ENCODE assay signal across 25 mouse cellular contexts in the genomic region with DNA sequence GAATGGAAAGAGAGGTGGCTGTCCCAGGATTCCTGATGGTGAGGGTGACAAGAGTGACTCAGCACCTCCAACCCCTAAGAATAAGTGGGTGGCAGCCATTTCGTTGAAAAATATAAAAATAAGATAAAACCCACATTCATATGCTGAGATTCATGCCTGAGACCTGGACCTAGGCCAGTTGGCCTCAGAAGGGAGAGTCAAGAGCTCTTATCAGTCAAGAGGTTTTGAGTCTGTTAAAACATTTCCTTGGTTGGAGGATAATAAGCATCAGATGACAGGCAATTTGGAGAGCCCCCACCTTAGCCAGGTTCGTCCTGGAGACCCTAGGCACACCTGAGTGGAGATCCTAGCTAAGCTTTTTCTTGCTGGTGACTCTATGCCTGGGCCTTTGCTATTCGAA. TPM values are rescaled to one million over a fixed set of nuclear protein-coding genes. Genes with fewer than 3 reads are reported as not detected.
A peak's percentile ranks its signal among the peaks of the same experiment; 100 is the strongest.
DNase-seq lines count a peak whose midpoint lies in the region; ATAC-seq and TF ChIP-seq lines count a peak whose summit lies in the region.
"Had no signal": no experiment of that assay in that cellular context is flagged by ENCODE, and none has a peak within 500 bp of the region (broad histone marks: within the 10 kb centered on the region; RNA-seq: fewer than 3 reads in every experiment).

No protein-coding gene starts in this region.

- 0 out of 2 replicates have a peak overlapping the region, but pooled peaks have one; percentile 98 for H3K4me2 ChIP-seq in heart, embryonic 14.5 days (ENCODE audit: low read length)
- no peak overlapping the region for H3K4me2 ChIP-seq in heart, embryonic 11.5 days
- H3K4me2 ChIP-seq in lung, embryonic 14.5 days: peak overlapping the region; percentile 95
- H3K4me2 ChIP-seq: midbrain, embryonic 12.5 days had no signal

- ATAC-seq in heart, embryonic 14.5 days (ENCODE audit: insufficient number of reproducible peaks, insufficient read depth, low FRiP score, low read depth): no peak
- no peak for ATAC-seq in heart, embryonic 11.5 days (replicated peaks; ENCODE audit: insufficient number of reproducible peaks, low FRiP score, low TSS enrichment)
- ATAC-seq in lung, embryonic 14.5 days (ENCODE audit: insufficient read depth): no peak
- ATAC-seq: forebrain, postnatal 0 days; hindbrain, embryonic 16.5 days; Patski had no signal

- intact Hi-C loops in gastrocnemius, postnatal 14 days (cut with DNase I; ENCODE audit: low total_unique reads): no loop called here

- H3K4me1 ChIP-seq in heart, embryonic 14.5 days (ENCODE audit: control insufficient read depth in 2 of 2, insufficient read depth in 2 of 2, low read length in 2 of 2): peaks cover 20 to 23% of the 10 kb centered on the region in 2 experiments
- H3K4me1 ChIP-seq in heart, embryonic 11.5 days (ENCODE audit: control insufficient read depth, insufficient read depth, low read length): peaks cover 14% of the 10 kb centered on the region
- peaks cover 8% of the 10 kb centered on the region; the same call in 1 of the 2 replicates for H3K4me1 ChIP-seq in lung, embryonic 14.5 days (ENCODE audit: insufficient read depth)

- no peak overlapping the region for H3K9ac ChIP-seq in heart, embryonic 14.5 days (ENCODE audit: low read length)
- no peak overlapping the region for H3K9ac ChIP-seq in heart, embryonic 11.5 days (ENCODE audit: low read depth, low read length)
- H3K9ac ChIP-seq in lung, embryonic 14.5 days: no peak overlapping the region
- H3K9ac ChIP-seq: forebrain, postnatal 0 days; limb, embryonic 15.5 days; liver, embryonic 15.5 days; midbrain, embryonic 12.5 days had no signal

- H3K27ac ChIP-seq in heart, embryonic 14.5 days (replicated peaks in 1 of 2; ENCODE audit: control insufficient read depth in 1 of 2, insufficient read depth in 1 of 2, low read depth in 2 of 2, low read length in 2 of 2): no peak overlapping the region
- no peak overlapping the region for H3K27ac ChIP-seq in heart, embryonic 11.5 days (ENCODE audit: low read depth, low read length)
- no peak overlapping the region for H3K27ac ChIP-seq in lung, embryonic 14.5 days (ENCODE audit: low read depth)
- H3K27ac ChIP-seq: forebrain, embryonic 10.5 days; hindbrain, embryonic 10.5 days; left cerebral cortex, adult 2 months; limb, embryonic 15.5 days; liver, embryonic 15.5 days; midbrain, embryonic 12.5 days had no signal

- H3K27me3 ChIP-seq in heart, embryonic 14.5 days (ENCODE audit: control insufficient read depth, insufficient read depth, low read length): no peaks in the 10 kb centered on the region
- H3K27me3 ChIP-seq in heart, embryonic 11.5 days (ENCODE audit: control insufficient read depth, insufficient read depth, low read length): 0 out of 2 replicates have a peak, but pooled peaks cover 3% of the 10 kb centered on the region
- H3K27me3 ChIP-seq in lung, embryonic 14.5 days (ENCODE audit: insufficient read depth, low read length): peaks cover 6% of the 10 kb centered on the region
- H3K27me3 ChIP-seq: Patski had no signal

- H3K4me3 ChIP-seq in heart, embryonic 14.5 days (ENCODE audit: control insufficient read depth in 1 of 2, insufficient read depth in 1 of 2, low read depth in 1 of 2, low read length in 2 of 2): no peak overlapping the region
- no peak overlapping the region for H3K4me3 ChIP-seq in heart, embryonic 11.5 days (ENCODE audit: low read depth, low read length)
- H3K4me3 ChIP-seq in lung, embryonic 14.5 days (ENCODE audit: low read depth, low read length): no peak overlapping the region
- H3K4me3 ChIP-seq: forebrain, embryonic 10.5 days; hindbrain, embryonic 10.5 days; left cerebral cortex, adult 2 months; liver, embryonic 15.5 days; midbrain, embryonic 12.5 days had no signal

- DNase-seq in 3T3-L1 (ENCODE audit: low read depth, low spot score): peak; percentile 58
- DNase-seq in lung, embryonic 14.5 days: peak; percentile 67
- peak; percentile 59 for DNase-seq in lung, postnatal 25 days (ENCODE audit: low spot score)
- DNase-seq in frontal cortex, postnatal 14 days (ENCODE audit: low spot score in 2 of 2): no peak
- DNase-seq in gastrocnemius, postnatal 14 days: no peak
- DNase-seq: adrenal gland, postnatal 36 days; cerebellum, adult 9-11 months; forebrain, postnatal 0 days; kidney, adult 11 months; kidney, postnatal 4 days; left cerebral cortex, postnatal 4 days had no signal

- WGBS in heart, embryonic 14.5 days: 53% methylated on average over 3 of the region's 3 CpGs
- 51% methylated on average over 3 of the region's 3 CpGs for WGBS in heart, embryonic 11.5 days (ENCODE audit: insufficient replicate concordance)
- WGBS in lung, embryonic 14.5 days: 48% methylated on average over 3 of the region's 3 CpGs

- H3K36me3 ChIP-seq in heart, embryonic 14.5 days (ENCODE audit: control insufficient read depth, insufficient read depth, low read length): no peaks in the 10 kb centered on the region
- H3K36me3 ChIP-seq in heart, embryonic 11.5 days (ENCODE audit: control insufficient read depth, insufficient read depth, low read length): no peaks in the 10 kb centered on the region
- no peaks in the 10 kb centered on the region for H3K36me3 ChIP-seq in lung, embryonic 14.5 days (ENCODE audit: insufficient read depth)
- H3K36me3 ChIP-seq: forebrain, embryonic 10.5 days; hindbrain, embryonic 10.5 days; limb, embryonic 15.5 days; liver, embryonic 15.5 days; midbrain, embryonic 12.5 days had no signal

- H3K9me3 ChIP-seq in heart, embryonic 14.5 days (ENCODE audit: control insufficient read depth, low read length): no peaks in the 10 kb centered on the region
- H3K9me3 ChIP-seq in heart, embryonic 11.5 days (replicated peaks; ENCODE audit: control insufficient read depth, low read length): no peaks in the 10 kb centered on the region
- no peaks in the 10 kb centered on the region for H3K9me3 ChIP-seq in lung, embryonic 14.5 days (ENCODE audit: low read depth, low read length)
- H3K9me3 ChIP-seq: forebrain, embryonic 10.5 days; hindbrain, embryonic 10.5 days; limb, embryonic 15.5 days; liver, embryonic 15.5 days; midbrain, embryonic 12.5 days had no signal

- TF ChIP-seq CTCF in lung, embryonic 14.5 days (IDR thresholded peaks at IDR 0.05; ENCODE audit: low read depth): no peak

RNA-seq across cellular contexts. Expression of gene Slco2a1, which starts 21.6 kb away (rescaled TPM):
- 6.5 and 7.0 TPM in 2 replicates for polyA plus RNA-seq in heart, embryonic 14.5 days (2014; fragmentation: Nextera tagmentation; extraction: Ambion mirVana)
- polyA plus RNA-seq in heart, embryonic 11.5 days (2014; fragmentation: Nextera tagmentation; extraction: Ambion mirVana): 4.4 and 5.3 TPM in 2 replicates
- polyA plus RNA-seq in lung, embryonic 14.5 days (2014; fragmentation: Nextera tagmentation; extraction: Ambion mirVana): 15.1 and 15.4 TPM in 2 replicates
- total RNA-seq in gastrocnemius, postnatal 14 days (2021): under 1 TPM; 0.62 to 0.78 TPM
- total RNA-seq: common myeloid progenitor, adult 5-6 weeks; megakaryocyte, adult 5-6 weeks; monocyte, adult 5-6 weeks; neutrophil, adult 5-6 weeks had no signal

Comparison
In these comparisons a context has a peak if more than half of its experiments do, and no peak if none do; other contexts are left out.
1. DNase-seq: peak in 3T3-L1 (single experiment), lung, embryonic 14.5 days (single experiment) and lung, postnatal 25 days (single experiment); none in frontal cortex, postnatal 14 days (0 of 2) and gastrocnemius, postnatal 14 days (single experiment).